Mouse (Mus musculus): ENCODE measurements at regions not wholly inside any gene's neighbourhood (a gene's known extent, or its start where the extent isn't known, plus 50 kb on each side); places are given as distances from the start of the nearest gene placed in this dataset.

DNA sequence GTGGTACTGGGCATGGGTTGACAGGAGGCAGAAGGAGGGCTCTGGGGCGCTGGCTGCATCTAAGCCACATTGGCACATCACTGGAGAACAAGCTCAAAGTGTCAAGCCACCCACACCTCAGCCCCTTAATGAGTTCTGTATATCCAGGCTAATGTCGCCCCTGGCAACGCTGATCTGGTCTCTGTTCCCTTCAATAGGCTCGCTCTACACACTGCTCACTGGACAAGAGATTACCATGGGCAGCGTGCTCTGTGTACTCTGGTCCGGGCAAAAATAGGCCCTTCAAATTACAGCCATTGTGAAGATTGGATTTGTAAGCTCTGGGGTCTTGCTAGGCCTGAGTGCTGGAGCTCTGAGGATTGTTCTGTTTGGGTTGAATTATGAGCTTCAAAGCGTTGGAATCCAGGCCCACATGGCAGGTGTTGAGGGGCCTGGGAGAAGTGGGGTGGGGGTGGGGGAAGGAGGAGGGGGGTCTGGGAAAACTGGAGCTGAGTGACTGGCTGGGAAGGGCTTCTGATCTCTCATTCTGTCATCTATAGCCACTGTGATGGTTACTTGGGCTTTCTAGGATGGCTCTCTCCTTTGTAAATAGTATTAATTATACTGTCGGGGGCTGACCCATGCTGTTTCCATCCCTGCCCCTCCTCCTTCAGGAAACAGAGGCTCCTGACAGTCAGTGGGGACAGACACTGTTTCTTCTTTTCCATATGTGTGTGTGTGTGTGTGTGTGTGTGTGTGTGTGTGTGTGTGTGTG, 122.2 kb downstream of the Matn1 start:
- Histone ChIP-seq H3K27me3 (ENCODE audit: control insufficient read depth, insufficient read depth, low read length) (no peaks in the 10 kb centered on the region), H3K27ac (ENCODE audit: control insufficient read depth, insufficient read depth, low read depth, low read length) (no peak overlapping the region), H3K36me3 (ENCODE audit: control insufficient read depth, insufficient read depth, low read length) (no peaks in the 10 kb centered on the region), H3K4me3 (ENCODE audit: control insufficient read depth, low read depth, low read length) (no peak overlapping the region), H3K4me1 (ENCODE audit: control insufficient read depth, insufficient read depth, low read length) (no peaks in the 10 kb centered on the region; the same call in 1 of the 2 replicates)
- TF ChIP-seq POLR2A (IDR thresholded peaks at IDR 0.05; ENCODE audit: control insufficient read depth, low read depth, low read length): no peak
- no peak for TF ChIP-seq CTCF (IDR thresholded peaks at IDR 0.05; ENCODE audit: control insufficient read depth, insufficient read depth, insufficient replicate concordance, low read depth, low read length)

DNA sequence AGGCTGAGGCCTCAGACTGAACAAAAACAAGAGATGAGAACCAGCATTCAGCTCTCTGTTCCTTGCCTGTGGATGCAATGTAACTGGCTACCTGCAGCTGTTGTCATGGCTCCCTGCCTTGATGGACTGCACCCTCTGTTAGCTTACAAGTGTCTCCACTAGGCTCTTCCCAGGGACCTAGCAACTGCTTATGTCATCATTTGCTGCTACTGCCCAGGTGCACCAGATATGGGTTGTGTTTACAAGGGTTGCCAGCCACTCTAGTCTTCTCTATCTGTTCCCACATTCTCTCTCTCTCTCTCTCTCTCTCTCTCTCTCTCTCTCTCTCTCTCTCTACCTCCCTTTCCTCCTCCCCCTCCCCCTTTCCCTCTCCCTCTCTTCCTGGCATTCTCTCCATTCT, 126.4 kb downstream of the Matn1 start:
- TF ChIP-seq POLR2A (IDR thresholded peaks at IDR 0.05; ENCODE audit: control insufficient read depth, low read depth, low read length): no peak
- TF ChIP-seq CTCF (IDR thresholded peaks at IDR 0.05; ENCODE audit: control insufficient read depth, insufficient read depth, insufficient replicate concordance, low read depth, low read length): no peak
- H3K4me1 ChIP-seq (ENCODE audit: control insufficient read depth, insufficient read depth, low read length): no peaks in the 10 kb centered on the region
- H3K4me3 ChIP-seq (ENCODE audit: control insufficient read depth, low read depth, low read length): peak overlapping the region; percentile 9; the same call in 1 of the 2 replicates
- no peaks in the 10 kb centered on the region for H3K27me3 ChIP-seq (ENCODE audit: control insufficient read depth, insufficient read depth, low read length)
- H3K36me3 ChIP-seq (ENCODE audit: control insufficient read depth, insufficient read depth, low read length): no peaks in the 10 kb centered on the region
- no peak overlapping the region for H3K27ac ChIP-seq (ENCODE audit: control insufficient read depth, insufficient read depth, low read depth, low read length)

DNA sequence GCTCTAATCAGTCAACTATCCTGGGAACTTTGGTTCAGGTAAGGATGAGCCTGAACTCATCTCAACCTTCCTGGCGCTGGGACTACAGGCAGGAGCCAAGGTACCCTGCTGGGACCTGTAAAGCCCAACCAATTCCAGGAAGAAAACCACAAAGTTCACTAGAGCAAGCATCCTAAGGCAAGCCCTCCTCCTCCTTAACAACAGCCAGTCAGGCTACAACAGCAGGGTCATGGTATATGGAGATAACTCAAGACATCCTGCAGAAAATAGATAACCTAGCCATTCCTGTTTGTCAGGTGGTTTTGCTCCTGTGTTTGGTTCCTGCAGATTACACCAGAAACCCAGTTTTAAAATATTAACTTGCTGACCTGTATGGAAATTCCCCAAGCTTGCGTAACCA, 128.4 kb downstream of the Matn1 start:
- H3K27me3 ChIP-seq (ENCODE audit: control insufficient read depth, insufficient read depth, low read length): no peaks in the 10 kb centered on the region
- H3K4me3 ChIP-seq (ENCODE audit: control insufficient read depth, low read depth, low read length): peak overlapping the region; percentile 35; the same call in 1 of the 2 replicates
- H3K36me3 ChIP-seq (ENCODE audit: control insufficient read depth, insufficient read depth, low read length): no peaks in the 10 kb centered on the region
- no peak overlapping the region for H3K27ac ChIP-seq (ENCODE audit: control insufficient read depth, insufficient read depth, low read depth, low read length)
- no peaks in the 10 kb centered on the region for H3K4me1 ChIP-seq (ENCODE audit: control insufficient read depth, insufficient read depth, low read length)
- TF ChIP-seq CTCF (IDR thresholded peaks at IDR 0.05; ENCODE audit: control insufficient read depth, insufficient read depth, insufficient replicate concordance, low read depth, low read length) (no peak), POLR2A (IDR thresholded peaks at IDR 0.05; ENCODE audit: control insufficient read depth, low read depth, low read length) (no peak)

DNA sequence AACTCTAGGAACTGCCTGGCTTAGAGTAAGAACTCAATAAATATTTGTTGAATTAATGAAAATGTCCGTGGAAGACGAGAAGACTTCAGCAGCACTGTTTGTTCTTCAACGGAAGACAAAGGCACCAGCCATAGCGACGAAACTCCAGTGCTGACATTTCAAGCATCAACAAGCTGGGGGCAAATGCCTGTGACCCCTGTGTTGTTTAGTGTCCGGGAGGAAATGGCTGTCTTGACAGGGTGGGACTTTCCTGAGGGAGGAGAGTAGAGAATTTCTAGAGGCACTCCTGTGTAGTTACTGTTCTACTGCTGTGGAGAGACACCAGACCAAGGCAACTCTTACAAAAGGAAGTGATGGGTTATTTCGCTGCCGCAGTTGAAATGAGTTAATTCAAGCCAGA, 129.2 kb downstream of the Matn1 start:
- Histone ChIP-seq H3K4me1 (ENCODE audit: control insufficient read depth, insufficient read depth, low read length) (no peaks in the 10 kb centered on the region), H3K4me3 (ENCODE audit: control insufficient read depth, low read depth, low read length) (peak overlapping the region; percentile 41), H3K27me3 (ENCODE audit: control insufficient read depth, insufficient read depth, low read length) (no peaks in the 10 kb centered on the region), H3K27ac (ENCODE audit: control insufficient read depth, insufficient read depth, low read depth, low read length) (no peak overlapping the region), H3K36me3 (ENCODE audit: control insufficient read depth, insufficient read depth, low read length) (no peaks in the 10 kb centered on the region)
- TF ChIP-seq CTCF (IDR thresholded peaks at IDR 0.05; ENCODE audit: control insufficient read depth, insufficient read depth, insufficient replicate concordance, low read depth, low read length) (no peak), POLR2A (IDR thresholded peaks at IDR 0.05; ENCODE audit: control insufficient read depth, low read depth, low read length) (no peak)

DNA sequence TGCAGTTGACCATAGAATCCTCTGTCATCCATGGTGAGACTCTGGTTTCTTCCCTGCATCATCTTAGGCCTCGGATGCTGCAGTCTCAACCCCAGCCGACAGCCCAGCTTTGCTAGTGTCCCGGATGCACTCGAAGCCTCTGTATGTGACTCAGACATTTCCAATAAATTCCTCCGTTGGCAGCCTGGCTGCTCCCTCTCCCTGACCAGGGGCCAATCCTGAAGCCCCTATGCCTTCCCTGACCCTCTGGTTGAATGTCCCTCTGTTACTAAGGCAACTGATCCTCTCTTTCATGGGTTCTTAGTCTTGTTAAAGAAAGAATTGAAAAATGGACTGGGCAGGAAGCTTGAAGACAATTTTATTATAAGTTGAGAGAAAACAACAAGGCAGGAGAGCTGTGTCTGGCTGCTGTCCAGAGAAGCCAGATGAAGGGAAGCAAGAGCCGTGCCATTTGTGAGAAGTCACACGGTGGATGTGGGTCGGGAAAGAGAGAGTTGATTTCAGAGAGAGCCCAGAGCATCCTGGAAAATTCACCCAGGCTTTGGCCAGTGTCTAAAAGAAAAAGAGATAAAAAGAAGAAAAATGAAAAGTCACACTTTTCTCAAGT, 131.2 kb downstream of the Matn1 start:
- H3K27ac ChIP-seq (ENCODE audit: control insufficient read depth, insufficient read depth, low read depth, low read length): no peak overlapping the region
- H3K27me3 ChIP-seq (ENCODE audit: control insufficient read depth, insufficient read depth, low read length): no peaks in the 10 kb centered on the region
- no peak overlapping the region for H3K4me3 ChIP-seq (ENCODE audit: control insufficient read depth, low read depth, low read length)
- H3K4me1 ChIP-seq (ENCODE audit: control insufficient read depth, insufficient read depth, low read length): no peaks in the 10 kb centered on the region
- H3K36me3 ChIP-seq (ENCODE audit: control insufficient read depth, insufficient read depth, low read length): no peaks in the 10 kb centered on the region
- TF ChIP-seq CTCF (IDR thresholded peaks at IDR 0.05; ENCODE audit: control insufficient read depth, insufficient read depth, insufficient replicate concordance, low read depth, low read length): no peak
- TF ChIP-seq POLR2A (IDR thresholded peaks at IDR 0.05; ENCODE audit: control insufficient read depth, low read depth, low read length): no peak

DNA sequence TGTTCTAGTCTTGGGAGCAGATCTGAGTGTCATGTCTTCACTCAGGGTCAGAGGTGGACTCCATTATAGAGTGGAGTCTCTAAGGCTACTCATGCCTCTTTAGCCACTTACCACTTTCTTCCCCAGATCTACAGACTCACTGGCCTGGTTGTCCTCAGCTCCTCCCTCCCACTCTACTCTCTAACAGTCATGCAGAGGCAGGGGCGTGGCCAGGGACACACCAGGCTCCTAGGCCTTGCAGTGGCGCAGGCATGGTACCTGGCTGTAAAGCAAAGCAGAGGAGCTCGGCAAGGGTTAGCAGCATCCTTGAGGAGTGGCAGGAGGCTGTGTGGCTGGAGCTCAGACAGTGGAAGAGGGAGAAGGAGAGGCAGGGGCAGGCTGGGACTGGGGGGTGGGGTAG, 132.4 kb downstream of the Matn1 start:
- TF ChIP-seq CTCF (IDR thresholded peaks at IDR 0.05; ENCODE audit: control insufficient read depth, insufficient read depth, insufficient replicate concordance, low read depth, low read length) (no peak), POLR2A (IDR thresholded peaks at IDR 0.05; ENCODE audit: control insufficient read depth, low read depth, low read length) (no peak)
- Histone ChIP-seq H3K27ac (ENCODE audit: control insufficient read depth, insufficient read depth, low read depth, low read length) (no peak overlapping the region), H3K4me1 (ENCODE audit: control insufficient read depth, insufficient read depth, low read length) (no peaks in the 10 kb centered on the region), H3K27me3 (ENCODE audit: control insufficient read depth, insufficient read depth, low read length) (no peaks in the 10 kb centered on the region), H3K4me3 (ENCODE audit: control insufficient read depth, low read depth, low read length) (no peak overlapping the region), H3K36me3 (ENCODE audit: control insufficient read depth, insufficient read depth, low read length) (no peaks in the 10 kb centered on the region)

DNA sequence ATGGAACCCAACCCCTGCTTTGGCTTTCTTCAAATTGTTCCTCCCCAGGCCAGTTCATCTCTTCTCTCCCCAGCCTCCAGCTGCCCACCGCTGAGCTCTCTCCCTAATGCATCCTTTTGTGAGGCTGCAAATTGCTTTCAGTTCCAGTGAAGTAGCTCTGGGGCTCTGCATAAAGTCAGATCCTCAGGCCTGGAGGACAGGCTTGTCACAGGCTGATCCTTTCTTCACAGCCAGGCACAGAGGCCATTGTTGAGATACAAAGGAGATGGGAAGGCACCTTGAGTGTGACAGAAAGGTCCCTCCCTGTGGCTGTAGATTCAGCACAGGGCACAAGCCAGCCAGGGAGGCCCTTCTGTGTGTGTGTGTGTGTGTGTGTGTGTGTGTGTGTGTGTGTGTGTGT, 135.9 kb downstream of the Matn1 start:
- H3K36me3 ChIP-seq (ENCODE audit: control insufficient read depth, insufficient read depth, low read length): no peaks in the 10 kb centered on the region
- no peak overlapping the region for H3K4me3 ChIP-seq (ENCODE audit: control insufficient read depth, low read depth, low read length)
- no peak for TF ChIP-seq CTCF (IDR thresholded peaks at IDR 0.05; ENCODE audit: control insufficient read depth, insufficient read depth, insufficient replicate concordance, low read depth, low read length)
- TF ChIP-seq POLR2A (IDR thresholded peaks at IDR 0.05; ENCODE audit: control insufficient read depth, low read depth, low read length): no peak
- H3K4me1 ChIP-seq (ENCODE audit: control insufficient read depth, insufficient read depth, low read length): no peaks in the 10 kb centered on the region
- H3K27ac ChIP-seq (ENCODE audit: control insufficient read depth, insufficient read depth, low read depth, low read length): no peak overlapping the region
- H3K27me3 ChIP-seq (ENCODE audit: control insufficient read depth, insufficient read depth, low read length): no peaks in the 10 kb centered on the region

Measured in testis, adult 2 months (tissue).